Mouse (Mus musculus) layer of hippocampus, adult 9-10 months (tissue): ENCODE results near the gene Lmtk2.

Experiments used
- DNase-seq: peaks from one replicate; pipeline ENCODE4 v3.0.0; 2022; ENCODE audit warnings: low spot score

The Lmtk2 gene

DNA sequence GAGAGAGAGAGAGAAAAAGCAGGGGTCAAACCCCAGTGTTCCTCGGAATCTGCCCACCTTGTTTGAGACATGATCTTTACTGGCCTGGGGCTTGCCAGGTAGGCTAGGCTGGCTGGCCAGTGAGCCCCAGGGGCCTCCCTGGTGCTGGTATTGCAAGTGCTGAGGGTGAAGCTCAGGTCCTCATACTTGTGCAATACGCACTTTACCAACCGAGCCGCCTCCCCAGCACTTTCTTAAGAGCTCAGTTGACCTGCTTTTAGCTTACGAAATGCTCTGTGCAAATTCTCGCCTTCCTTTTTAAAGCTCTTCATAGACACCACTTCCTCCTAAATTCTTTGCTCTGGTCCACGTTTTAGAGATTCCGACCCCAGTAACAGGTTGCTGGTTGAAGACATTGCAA is 9.0 kb downstream of the Lmtk2 start:
- no peak for DNase-seq

DNA sequence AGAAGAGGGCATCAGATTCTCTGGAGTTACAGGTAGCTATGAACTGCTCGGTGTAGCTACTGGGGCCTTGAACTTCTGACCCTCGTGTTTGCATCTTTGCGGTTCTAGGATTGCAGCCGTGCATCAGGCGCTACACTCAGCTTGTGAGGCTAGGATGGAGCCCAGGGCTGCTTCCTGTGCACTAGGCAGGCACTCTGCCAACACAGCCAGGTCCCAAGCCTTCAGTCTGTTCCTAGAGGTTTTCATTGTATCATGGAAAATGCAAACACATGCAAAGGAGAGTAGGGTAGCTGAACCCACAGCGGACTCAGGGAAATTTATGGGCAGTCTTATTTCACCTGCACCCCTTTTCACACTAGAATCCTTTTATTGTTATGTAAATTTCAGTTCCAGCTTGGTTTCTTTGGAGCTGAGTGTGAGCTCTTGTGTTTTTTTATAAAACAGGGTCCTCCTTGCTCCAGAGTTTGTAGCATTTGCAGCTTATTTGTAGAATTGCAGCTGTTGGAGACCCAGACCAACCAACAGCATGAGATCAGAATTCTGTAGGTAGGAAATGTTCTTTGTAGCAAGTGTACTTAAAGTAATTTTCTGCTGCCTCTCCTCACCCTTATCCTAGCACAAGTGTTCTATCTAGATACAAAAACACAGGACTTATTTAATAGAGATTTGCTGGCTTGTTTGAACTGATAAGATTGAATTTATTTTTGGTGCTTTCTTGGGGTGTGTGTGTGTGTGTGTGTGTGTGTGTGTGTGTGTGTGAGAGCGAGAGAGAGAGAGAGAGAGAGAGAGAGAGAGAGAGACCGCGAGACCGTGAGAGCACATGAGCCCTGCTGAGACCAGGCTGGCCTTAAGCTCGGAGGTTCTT is 12.6 kb downstream of the Lmtk2 start:
- DNase-seq: no peak

DNA sequence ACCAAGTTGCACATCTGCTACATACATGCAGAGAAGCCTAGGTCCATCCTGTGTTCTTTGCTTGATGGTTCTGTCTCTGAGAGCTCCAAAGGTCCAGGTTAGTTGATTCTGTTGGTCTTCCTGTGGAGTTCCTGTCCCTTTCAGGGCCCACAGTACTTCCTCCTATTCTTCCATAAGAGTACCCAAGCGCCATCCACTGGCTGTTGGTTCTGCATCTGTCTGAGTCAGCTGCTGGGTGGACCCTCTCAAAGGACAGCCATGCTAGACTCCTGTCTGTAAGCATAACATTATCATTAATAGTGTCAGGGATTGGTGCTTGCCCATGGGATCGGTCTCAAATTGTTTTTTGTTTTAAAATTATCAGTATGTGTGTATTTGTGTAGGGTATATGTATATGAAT is 13.8 kb downstream of the Lmtk2 start:
- no peak for DNase-seq

DNA sequence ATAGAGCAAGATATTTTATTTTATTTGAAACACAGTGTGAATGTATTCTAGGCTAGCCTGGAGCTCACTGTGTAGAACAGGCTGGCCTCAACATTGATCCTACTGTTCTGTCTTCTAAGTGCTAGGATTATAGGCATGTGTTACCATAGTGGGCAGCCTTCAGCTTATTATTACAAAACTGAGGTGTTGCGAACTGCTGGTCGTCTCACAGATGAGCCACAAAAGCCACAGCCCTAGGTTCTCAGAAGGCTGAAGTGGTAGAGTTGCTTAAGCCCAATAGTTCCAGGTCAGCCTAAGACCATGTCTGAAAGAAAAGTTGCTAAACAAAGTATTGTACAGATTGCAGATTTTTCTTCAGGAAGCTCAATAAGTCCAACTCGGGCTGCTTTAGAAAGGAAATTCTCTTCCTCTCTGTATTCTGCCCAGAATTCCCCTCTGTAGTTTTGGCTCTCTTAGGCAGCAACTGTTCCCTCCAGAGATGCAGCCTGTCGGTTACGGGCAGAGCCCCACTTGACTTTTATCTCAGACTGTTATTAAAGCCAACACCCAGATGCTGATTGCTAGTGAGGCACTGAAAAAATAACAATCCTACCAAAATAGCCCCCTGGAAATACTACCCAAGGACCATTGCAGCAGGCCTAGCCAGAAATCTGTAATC is 14.9 kb downstream of the Lmtk2 start:
- no peak for DNase-seq

DNA sequence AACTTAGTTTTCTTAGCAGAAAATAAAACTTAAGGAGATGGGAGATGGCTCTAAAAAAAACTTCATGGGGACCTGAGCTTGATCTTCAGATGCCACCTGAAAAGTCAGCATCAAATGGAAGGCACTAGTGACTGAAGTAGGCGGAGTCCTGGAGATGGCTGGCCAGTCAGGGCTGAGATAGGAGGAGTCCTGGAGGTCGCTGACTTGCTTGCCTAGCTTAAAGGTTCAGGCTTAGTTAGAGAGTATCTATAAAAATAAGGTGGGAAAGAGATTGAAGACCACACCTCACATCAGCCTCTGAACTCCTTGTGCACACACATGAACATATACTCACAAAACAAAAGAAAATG is 15.4 kb downstream of the Lmtk2 start:
- no peak for DNase-seq

DNA sequence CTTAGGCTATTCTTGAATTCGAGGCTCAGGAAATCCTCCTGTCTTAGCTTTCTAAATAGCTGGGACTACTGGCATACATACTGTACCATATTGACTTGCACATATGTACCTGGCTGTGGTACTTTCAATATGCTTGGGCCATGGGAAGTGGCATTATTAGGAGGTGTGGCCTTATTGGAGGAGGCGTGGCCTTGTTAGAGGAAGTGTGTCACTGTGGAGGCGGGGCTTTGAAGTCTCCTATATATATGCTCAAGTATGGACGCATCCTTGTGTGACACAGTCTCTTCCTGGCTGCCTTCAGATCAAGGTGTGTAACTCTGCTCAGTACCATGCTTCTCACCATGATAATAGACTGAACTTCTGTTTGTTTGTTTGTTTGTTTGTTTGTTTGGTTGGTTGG is 18.0 kb downstream of the Lmtk2 start:
- DNase-seq: no peak

DNA sequence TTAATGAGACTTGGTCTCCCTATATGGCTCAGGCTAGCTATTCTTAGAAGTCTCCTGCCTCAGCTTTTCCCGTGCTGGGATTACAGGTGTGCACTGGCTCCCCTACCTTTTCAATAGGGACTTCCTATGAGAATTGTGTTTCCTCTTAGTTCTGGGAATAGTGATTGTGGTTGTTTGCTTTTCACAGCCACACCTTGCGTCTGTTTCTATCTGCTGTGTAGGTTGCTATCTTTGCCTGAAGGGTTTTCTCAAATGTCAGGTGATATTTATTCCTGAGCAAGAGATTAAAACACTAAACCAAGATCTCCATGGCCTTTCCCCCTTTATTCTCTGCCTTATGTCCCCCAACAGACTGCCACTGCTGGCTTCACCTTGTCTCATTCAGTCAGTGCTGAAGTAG is 19.1 kb downstream of the Lmtk2 start:
- no peak for DNase-seq

DNA sequence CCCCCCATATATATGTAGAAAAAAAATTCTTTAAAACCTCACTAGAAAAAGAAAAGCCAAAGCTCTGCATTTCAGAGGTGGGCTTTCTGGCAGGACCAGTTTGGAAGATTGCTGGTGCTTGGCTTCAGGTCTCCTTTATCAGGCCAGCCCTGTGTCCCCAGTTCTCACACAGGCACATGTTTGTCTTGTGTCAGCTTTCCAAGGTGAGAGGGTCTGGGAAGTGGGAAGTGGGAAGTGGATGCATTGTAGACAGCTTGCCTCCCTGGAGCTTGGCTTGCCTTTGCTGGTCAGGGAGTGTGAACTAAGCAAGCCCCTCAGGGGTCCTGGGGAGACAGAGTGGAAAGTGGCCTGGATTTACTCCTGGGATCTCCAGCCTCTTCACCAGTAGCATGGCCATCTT is 21.3 kb downstream of the Lmtk2 start:
- DNase-seq: no peak

DNA sequence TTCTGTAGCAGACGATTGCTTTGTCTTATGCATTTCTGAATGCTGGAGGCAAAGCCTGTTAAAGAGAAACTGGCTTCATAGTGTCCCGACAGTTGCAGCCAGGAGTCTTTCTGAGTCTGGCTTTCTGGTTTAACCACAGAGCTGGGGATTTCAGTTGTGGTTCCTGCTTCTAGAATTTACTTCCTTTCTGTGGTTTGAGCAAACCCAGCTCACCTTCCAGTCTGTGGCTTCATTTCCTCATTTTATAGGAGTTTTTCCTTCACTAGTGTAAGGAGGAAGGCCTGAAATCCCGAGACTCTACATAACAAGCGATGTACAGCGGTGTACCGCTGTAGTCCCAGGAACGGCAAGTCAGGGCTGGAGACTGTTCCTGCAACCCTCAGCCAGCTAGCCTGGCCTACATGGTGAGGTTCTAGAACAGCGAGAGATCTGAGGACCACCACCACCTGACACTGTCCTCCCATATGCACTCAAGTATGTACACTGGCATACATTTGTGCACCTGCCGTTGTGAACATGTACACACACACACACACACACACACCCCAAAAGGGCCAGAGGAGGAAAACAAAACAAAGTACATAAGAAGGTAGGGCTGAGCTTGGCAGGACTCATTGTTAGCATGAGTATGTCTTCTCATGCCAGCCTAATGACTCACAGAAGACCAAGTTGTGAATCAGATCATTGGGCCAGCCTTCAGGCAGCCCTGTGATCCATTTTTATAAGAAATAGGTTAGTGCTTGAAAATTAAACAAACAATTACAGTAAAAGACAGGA is 25.9 kb downstream of the Lmtk2 start:
- peak; percentile 7 for DNase-seq

DNA sequence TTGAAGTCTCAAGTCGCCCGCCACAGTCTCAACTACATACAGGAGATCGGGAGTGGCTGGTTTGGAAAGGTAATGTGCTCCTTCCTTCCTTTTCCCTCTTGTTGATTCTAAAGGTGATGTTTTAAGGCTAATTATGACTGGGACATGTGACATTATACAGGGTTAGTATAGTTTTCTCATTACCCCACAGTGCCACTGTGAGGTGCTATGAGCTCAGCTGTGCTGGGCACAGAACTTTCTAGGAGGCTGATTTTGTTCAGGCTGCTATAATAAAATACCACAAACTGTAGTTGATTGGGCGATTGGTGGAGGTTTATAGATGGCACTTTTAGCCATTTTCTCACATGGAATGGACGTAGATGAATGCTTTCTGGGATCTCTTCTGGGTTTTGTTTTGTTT is 43.3 kb downstream of the Lmtk2 start:
- DNase-seq: no peak

DNA sequence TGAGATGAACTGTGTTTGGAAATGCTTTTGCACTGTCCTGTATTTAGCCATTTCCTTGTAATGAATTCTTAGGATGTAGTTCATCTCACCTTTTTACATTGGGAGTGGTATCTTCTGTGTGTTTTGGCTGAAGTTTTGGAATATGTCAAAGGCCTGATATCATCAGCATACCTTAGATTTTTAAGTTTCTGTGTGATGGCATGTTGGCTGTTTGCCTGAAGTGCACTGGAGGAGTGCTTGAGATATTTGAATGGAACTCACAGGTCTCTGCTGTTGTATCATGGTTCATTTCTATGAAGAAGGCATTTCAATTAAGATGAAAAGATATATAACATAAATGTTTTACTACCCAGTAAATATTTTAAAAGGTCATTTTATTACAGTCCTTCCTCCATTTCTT is 46.7 kb downstream of the Lmtk2 start:
- DNase-seq: no peak

DNA sequence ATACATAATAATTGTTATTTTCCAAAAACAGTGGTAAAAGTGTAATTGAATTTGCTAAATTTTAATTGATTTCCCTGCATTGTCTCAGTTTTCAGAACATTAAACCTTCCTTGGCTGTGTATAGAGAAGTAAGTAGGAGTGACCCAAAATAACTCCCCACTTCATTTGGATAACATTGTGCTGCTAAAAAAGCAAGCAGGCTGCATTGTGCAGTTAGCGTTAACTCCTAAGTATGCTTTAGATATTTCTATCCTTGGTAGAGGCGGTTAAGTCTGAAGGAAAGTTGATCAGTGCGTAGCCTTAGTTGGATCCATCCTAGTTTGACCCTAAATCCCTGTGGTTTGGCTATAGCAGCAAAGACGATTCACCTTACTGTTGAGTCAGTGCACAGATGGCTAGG is 49.3 kb downstream of the Lmtk2 start:
- no peak for DNase-seq

DNA sequence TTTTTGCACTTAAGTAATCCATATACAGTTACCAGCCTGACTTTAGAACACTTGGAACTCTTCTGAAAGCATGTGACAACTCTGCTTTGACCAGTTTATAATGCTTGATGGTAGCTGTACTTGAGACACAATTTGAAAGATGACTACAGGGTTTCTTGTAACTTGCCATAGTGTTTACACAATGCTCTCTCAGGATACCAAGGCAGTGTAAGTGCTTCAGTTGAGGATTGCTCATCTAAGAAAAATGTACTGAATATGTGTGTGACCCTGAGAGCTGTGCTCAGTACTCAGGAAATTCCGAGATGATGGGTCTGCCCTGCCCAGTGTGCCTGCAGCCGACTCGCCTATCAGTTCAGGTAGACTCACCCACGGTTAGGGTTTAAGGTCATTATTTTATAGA is 51.0 kb downstream of the Lmtk2 start:
- DNase-seq: no peak

DNA sequence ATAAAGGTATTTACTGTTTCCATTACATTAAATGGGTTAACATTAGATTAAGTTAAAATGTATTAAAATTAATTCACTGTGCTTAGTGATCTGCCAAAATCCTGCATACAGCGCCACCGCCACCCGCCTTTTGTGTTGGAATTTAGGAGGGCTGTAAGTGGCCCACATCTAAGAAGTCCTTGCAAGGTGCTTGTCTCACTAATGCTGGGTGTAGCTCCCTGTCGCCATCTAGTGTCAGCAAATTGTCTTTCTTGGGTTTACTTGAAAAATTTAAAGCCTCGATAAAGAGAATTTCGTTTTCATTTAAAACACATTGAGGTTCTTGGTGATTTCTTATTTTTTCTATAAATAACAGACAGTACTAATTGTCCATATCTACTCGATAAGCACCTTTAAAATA is 54.3 kb downstream of the Lmtk2 start:
- DNase-seq: peak; percentile 69

DNA sequence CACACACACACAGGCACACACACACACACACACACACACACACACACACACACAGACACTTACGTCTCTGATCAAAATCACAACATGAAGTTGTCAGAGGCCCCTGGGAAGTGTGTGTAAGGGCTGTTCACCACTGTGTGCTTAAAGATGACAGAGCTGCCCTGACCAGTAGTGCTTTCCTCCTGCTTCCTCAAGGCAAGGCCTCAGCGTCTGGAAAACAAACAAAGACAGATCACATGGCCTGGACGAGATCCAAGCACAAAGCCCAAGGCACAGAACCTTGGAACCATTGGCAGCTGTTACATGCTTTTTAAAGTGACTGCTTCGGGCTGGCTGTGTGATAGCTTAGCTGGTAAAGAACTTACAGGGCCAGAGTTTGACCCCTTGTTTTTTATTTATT is 58.4 kb downstream of the Lmtk2 start:
- no peak for DNase-seq

DNA sequence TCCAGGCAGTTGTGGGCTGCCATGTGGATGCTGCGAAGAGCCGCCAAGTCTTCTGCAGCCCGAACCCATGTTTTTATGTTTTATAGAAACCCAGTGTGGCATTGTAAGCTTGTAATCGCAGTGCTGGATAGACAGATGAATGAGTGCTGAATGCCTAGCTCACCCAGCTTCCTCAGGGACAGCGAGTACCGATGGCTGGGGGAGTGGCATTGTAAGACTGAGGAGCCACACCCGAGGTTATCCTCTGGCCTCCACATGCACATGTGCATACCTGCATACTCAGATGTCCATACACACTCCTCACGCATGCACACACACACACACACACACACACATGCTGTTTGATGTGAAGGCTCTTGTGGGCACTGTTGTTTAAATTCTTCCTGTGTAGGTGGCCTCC is 58.9 kb downstream of the Lmtk2 start:
- no peak for DNase-seq

DNA sequence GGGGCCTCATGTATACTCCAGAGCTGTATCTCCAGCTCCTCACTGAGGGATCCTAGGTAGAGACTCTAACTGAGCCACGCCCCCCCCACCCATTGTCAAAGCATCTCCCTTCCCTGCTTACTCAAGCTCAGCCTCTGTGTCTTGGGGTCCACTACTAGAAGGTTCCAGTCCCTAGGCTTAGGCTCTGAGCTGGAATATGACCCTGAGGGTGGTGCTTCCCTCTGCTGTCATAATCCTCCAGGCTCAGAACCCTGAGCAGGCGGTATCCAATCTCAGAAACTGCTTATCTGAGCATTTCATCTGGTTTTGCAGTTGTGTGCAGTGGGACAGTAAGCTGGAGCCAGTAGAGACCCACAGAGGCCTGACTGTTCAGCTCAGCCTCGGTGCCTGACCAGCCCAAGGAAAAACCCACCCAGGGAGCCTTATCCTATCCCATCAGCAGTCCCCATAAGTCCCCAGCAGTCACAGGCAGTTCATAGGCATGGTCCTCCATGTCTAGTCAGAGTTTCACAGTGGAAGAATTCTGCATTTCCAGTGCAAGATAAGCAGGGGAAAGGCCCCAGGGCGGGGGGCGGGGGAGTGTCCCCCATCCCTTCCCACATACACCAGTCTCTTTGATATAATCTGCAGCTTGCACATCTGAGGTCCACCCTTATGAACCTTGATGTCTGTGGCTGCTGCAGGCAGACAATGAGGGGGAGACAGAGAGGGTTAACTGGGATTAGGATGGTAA is 62.0 kb downstream of the Lmtk2 start:
- DNase-seq: no peak

DNA sequence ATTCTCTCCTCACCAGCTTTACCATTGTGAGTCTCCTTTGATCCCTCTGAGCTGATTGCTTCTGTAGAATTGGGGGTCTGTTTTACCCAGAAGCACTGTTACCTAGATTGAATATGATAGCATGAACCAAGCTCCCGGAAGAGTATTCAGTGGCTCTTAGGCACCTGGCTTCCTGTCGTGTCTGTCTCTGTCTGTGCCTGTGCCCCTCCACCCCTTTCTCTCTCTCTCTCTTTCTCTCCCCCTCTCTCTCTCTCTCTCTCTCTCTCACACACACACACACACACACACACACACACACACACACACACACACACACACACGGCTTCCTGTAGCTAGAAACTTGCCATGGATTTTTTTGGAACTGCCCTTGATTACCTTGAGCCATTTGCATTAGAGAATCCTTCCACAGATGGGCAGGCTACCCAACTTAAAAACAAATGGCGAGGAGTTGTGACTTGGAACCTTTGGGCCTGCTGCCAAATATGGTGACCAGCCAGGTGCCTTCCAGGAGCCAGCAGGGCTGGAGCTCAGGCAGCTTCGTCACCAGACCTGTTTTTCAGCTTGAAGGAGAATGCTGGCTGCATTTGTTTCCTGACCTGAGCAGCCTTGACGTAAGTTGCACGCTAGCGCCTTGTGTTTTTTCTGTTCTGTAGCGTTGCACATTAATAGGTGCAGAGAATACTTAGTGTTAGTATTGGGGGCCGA is 62.7 kb downstream of the Lmtk2 start:
- DNase-seq: no peak

DNA sequence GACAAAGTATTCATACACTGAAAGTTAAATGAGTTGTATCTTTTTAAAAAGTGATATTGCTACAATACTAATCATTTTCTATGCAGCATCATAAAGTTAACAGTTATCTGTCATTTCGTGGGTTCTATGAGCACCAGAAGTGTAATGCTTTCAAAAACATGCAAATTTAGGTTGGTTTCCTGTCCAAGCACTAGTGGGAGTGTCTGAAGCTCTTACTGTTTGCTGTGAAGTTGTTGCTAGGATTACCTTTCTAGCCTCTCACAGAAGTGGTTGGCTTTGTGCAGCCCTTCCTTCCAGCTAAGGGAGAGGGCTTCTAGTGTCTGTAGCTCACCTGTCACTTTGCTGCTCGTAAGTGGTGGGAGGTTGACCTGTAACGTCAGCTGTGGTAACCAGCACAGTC is 65.5 kb downstream of the Lmtk2 start:
- DNase-seq: no peak

DNA sequence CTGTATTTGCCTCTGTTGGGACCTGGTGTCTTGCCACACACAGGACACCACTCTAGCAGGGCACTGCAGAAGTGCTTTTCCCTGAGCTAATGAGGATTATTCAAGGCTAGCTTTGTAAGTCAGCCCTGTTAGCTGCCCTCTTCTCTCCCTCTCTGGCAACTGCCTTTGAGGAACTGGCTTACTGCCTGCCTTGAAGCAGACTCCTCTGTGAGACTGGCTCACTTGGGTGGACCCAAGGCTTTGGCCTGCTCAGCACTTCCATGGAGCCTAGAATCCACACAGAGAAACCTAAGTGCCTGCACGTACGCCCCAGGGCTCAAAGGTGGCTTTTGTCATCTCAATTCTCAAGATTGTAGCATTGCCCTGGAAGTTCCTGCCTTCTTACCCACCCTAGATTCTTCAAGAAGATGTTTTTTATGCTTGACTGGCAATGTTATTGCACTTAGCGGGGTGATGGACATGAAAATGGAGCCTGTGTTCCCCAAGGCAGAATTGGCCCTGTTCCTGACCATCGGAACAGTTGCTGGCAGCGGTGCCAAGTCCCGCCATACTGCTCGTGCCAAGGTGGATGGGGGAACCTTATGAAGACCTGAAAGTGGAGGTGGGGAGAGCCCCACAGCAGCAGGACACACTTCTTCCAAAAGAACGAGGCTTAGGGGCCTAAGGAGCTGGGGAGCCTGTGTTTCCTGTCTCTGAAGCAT is 69.2 kb downstream of the Lmtk2 start:
- DNase-seq: no peak

DNA sequence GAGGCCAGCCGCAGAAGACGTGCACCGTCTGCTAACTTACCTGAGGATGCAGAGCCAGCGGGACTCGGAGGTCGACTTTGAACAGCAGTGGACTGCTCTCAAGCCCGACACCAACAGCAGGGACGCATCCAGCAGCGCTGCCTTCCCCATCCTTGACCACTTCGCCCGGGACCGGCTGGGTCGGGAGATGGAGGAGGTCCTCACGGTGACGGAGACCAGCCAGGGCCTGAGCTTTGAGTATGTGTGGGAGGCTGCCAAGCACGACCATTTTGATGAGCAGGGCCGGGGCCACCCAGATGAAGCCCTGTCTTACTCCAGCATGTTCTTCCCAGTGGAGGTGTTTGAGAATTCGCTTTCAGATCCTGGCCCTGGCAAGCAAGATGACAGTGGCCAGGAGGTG is 73.4 kb downstream of the Lmtk2 start:
- no peak for DNase-seq
